Mouse (Mus musculus) cerebellum, adult 2 months (tissue): Measurements from ENCODE around the gene Card9. TPM values are rescaled to one million over a fixed set of nuclear protein-coding genes. Genes with fewer than 3 reads are reported as not detected.
"Not testable (repeated sequence)": the region's sequence is repeated elsewhere in the genome, so short reads cannot be mapped to it uniquely, and the experiment has no call there.

Source experiments
- DNase-seq, 2 experiments: peaks; one replicate each; pipeline ENCODE4 v3.0.0; 2021
- H3K27ac ChIP-seq: fragments of 200-500 bp; 2 replicates; pipeline ENCODE4 v1.5.1; 2012; ENCODE audit warnings: low read length, control low read depth, inconsistent platforms; ENCODE audit not compliant: insufficient read depth
- H3K27me3 ChIP-seq: fragments of 200-500 bp; 2 replicates; pipeline ENCODE4 v1.6.1; 2012; ENCODE audit warnings: inconsistent platforms, mild to moderate bottlenecking, low read length, moderate library complexity; ENCODE audit not compliant: control insufficient read depth, insufficient read depth
- H3K4me1 ChIP-seq: fragments of 200-500 bp; 2 replicates; pipeline ENCODE4 v1.6.1; 2011; ENCODE audit warnings: low read length; ENCODE audit not compliant: control insufficient read depth, insufficient read depth
- H3K4me3 ChIP-seq: fragments of 200-500 bp; replicated peaks from 2 replicates; pipeline ENCODE3; 2011; ENCODE audit warnings: mild to moderate bottlenecking, low read depth, low read length, control low read depth; ENCODE audit not compliant: insufficient read depth
- CTCF ChIP-seq: fragments of 200-500 bp; IDR thresholded peaks from 2 replicates; pipeline ENCODE4 v1.5.1; 2011; ENCODE audit warnings: low read depth, mild to moderate bottlenecking, control low read depth, low read length, moderate library complexity, borderline replicate concordance; ENCODE audit not compliant: insufficient read depth
- POLR2A ChIP-seq: fragments of 200-500 bp; IDR thresholded peaks from 2 replicates; pipeline ENCODE4 v1.6.1; 2011; ENCODE audit warnings: low read length, control low read depth, borderline replicate concordance; ENCODE audit not compliant: insufficient read depth
- WGBS: fragments of 180-500 bp; shearing (Covaris S2); methylation state at CpG from one replicate; pipeline ENCODE4 v1.1.7; 2018; 5-methylcytosine and 5-hydroxymethylcytosine counted together
- polyA plus RNA-seq: library from polyadenylated mRNA; depleted of rRNA; stranded (reverse); fragments of >200 nt; gene quantifications from 2 replicates; pipeline ENCODE4 v1.2.3, GENCODE M21; 2012

The Card9 gene
- polyA plus RNA-seq, 1 experiment = 5.7 TPM

GRCm38 (mm10) chr2:26398978-26399377 is 38.3 kb upstream of the Card9 start:
- peaks cover 28% of the 10 kb centered on the region for H3K4me1 ChIP-seq
- no peak overlapping the region for H3K4me3 ChIP-seq
- no peak for TF ChIP-seq CTCF
- no peak for TF ChIP-seq POLR2A
- DNase-seq = no peak
- no peaks in the 10 kb centered on the region for H3K27me3 ChIP-seq
- 70% methylated on average over 8 of the region's 8 CpGs for WGBS
- H3K27ac ChIP-seq = no peak overlapping the region

DNA sequence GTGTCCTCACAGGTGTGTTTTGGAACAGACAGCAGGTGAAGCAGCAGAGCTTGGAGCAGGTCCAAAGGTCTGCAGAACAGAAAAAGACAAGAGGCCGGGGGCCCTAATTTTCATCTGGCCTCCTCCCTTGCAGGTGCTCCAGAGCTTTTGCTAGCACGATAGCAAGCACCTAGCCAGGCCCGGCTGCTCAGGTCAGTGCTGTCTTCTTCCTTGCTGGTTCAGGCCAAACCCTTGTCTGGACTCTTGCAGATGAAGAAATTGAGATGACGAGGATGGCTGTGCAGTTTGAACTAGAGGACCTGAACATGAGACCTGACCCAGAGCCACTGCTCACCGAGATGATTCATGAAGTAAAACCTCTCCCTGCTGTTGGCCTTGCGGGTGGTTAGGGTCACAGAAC is 30.9 kb upstream of the Card9 start:
- H3K4me3 ChIP-seq = no peak overlapping the region
- no peak for DNase-seq
- H3K4me1 ChIP-seq = peaks cover 19% of the 10 kb centered on the region
- H3K27ac ChIP-seq = no peak overlapping the region
- TF ChIP-seq CTCF (no peak), POLR2A (no peak)
- no peaks in the 10 kb centered on the region for H3K27me3 ChIP-seq
- WGBS = 76% methylated on average over 6 of the region's 6 CpGs

DNA sequence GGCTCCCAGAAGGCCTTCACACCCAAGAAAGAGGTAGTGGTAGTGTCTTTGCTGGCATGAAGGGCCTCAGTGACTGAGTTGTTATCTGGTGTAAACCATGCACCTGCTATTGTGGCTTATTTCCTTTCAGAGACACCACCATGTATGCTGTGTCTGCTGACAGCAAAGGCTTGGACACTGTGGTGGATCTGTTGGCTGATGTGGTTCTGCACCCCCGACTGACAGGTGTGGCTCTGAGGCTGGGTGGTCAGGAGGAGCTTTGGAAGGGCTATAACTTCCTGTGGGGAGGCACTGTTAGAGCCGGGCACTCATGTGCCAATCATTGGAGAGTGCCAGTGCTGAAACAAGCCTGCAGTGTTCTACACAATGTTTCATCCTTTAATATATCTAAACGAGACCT is 30.2 kb upstream of the Card9 start:
- H3K27ac ChIP-seq = no peak overlapping the region
- TF ChIP-seq CTCF (no peak), POLR2A (no peak)
- 62% methylated on average over 3 of the region's 3 CpGs for WGBS
- H3K27me3 ChIP-seq = no peaks in the 10 kb centered on the region
- no peak for DNase-seq
- no peak overlapping the region for H3K4me3 ChIP-seq
- peaks cover 19% of the 10 kb centered on the region for H3K4me1 ChIP-seq

DNA sequence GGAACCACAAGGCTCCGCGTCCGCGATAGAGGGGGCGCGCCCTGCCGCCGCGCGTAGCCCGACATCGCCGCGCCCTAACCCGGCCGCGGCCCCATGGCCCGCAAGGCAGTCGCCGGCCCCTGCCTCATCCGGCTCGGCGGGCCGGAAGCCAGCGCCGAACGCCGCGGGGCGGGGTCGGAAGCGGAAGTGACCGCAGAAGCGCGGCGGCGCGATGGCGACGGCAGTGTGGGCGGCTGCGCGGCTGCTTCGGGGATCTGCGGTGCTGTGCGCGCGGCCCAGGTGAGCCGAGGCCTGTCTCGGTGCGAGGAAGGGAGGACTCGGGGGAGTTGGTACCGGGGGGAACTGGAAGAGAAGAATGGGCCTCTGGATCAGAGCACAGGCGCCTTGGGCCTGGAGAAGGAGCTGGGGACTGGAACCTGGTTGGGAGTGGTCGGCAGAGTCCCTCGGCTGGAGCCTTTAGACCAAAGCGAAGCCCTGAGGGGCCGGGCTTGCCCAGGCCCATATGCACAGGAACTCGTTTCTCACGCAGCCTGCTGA is 28.5 kb upstream of the Card9 start, which contains the start of the genes Entr1 and Pmpca:
TSS of gene Entr1 (minus strand) at position 163 of the 537 bp plus-strand sequence.
TSS of gene Pmpca (plus strand) at position 186 of the 537 bp plus-strand sequence.
- Histone ChIP-seq H3K27me3 (no peaks in the 10 kb centered on the region), H3K27ac (peak within 1 kb of the TSS; percentile 42; the same call in 1 of the 2 replicates), H3K4me3 (peak within 1 kb of the TSS; percentile 85), H3K4me1 (peaks cover 19% of the 10 kb centered on the region)
- peak; percentile 84 for TF ChIP-seq POLR2A
- no peak for TF ChIP-seq CTCF
- under 1% methylated on average over 60 of the region's 60 CpGs for WGBS
- DNase-seq = peak; percentile 85 to 86

GRCm38 (mm10) chr2:26388682-26389153 is 28.0 kb upstream of the Card9 start:
- Histone ChIP-seq H3K27ac (peak overlapping the region; percentile 42; the same call in 1 of the 2 replicates), H3K27me3 (no peaks in the 10 kb centered on the region), H3K4me1 (peaks cover 19% of the 10 kb centered on the region), H3K4me3 (peak overlapping the region; percentile 85)
- TF ChIP-seq POLR2A (no peak), CTCF (no peak)
- under 1% methylated on average over 44 of the region's 45 CpGs for WGBS
- no peak for DNase-seq

DNA sequence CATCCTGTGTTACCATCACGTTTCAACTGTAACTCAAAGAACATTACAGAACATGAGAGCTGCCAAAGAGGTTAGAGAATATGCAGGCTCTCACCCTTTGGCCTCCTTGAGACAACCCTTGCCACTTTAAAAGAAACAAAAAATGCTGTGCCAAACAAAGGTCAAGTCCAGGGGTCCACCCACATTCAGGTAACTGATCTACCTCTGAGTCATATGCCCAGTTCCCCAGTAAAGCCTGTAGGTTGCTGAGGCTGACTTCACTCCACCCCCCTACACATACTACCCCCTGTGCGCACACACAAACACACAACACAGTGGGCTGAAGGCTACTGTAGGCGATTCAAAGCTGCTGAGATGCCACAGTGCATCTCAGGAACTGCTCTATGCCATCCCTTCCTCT is 27.0 kb upstream of the Card9 start:
- no peak overlapping the region for H3K4me3 ChIP-seq
- no peak for TF ChIP-seq POLR2A
- TF ChIP-seq CTCF = no peak
- 84% methylated on average over 3 of the region's 3 CpGs for WGBS
- peaks cover 19% of the 10 kb centered on the region for H3K4me1 ChIP-seq
- no peaks in the 10 kb centered on the region for H3K27me3 ChIP-seq
- H3K27ac ChIP-seq = no peak overlapping the region
- no peak for DNase-seq

DNA sequence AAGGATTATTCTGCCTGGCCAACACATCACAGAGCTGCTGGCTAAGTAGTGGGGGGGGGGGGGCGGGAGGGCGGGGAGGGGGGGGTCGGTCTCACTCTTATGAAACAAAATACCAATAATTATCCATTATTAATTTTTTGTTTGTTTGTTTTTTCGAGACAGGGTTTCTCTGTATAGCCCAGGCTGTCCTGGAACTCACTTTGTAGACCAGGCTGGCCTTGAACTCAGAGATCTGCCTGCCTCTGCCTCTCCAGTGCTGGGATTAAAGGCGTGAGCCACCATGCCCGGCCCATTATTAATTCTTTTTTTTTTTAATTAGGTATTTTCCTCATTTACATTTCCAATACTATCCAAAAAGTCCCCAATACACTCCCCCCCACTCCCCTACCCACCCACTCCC is 20.2 kb upstream of the Card9 start:
- 27% methylated on average over 6 of the region's 6 CpGs for WGBS
- H3K4me1 ChIP-seq, H3K27ac ChIP-seq, DNase-seq, H3K27me3 ChIP-seq: not testable (repeated sequence)
- peak overlapping the region; percentile 84 for H3K4me3 ChIP-seq

- Histone ChIP-seq H3K4me1 (no peaks in the 10 kb centered on the region), H3K27me3 (no peaks in the 10 kb centered on the region), H3K27ac (no peak within 1 kb of the TSS), H3K4me3 (peak within 1 kb of the TSS; percentile 84)
- WGBS = under 1% methylated on average over 38 of the region's 38 CpGs
- TF ChIP-seq CTCF (no peak), POLR2A (peak; percentile 58; the same call in 1 of the 2 replicates)
- DNase-seq = peak; percentile 83 to 84
Measured at GRCm38 (mm10) chr2:26380131-26380771, 19.5 kb upstream of the Card9 start, which contains the start of gene Snapc4. Gene Snapc4, minus strand, starts transcription at chr2:26380653.
